Mouse (Mus musculus) G1E (cell line): ENCODE data around the gene Iqch.

ENCODE experiments used
- CTCF ChIP-seq: IDR thresholded peaks from 2 replicates; pipeline ENCODE4 v1.5.1; 2012; ENCODE audit warnings: low read depth, low read length, inconsistent platforms, mixed read lengths
- GATA1 ChIP-seq: IDR thresholded peaks from 2 replicates; pipeline ENCODE4 v1.6.1; 2012; ENCODE audit warnings: borderline replicate concordance, low read length, inconsistent platforms, mixed read lengths
- POLR2AphosphoS5 ChIP-seq: IDR thresholded peaks from 2 replicates; pipeline ENCODE4 v1.6.1; 2012; ENCODE audit warnings: low read depth, low read length, inconsistent platforms; ENCODE audit not compliant: insufficient replicate concordance

DNA sequence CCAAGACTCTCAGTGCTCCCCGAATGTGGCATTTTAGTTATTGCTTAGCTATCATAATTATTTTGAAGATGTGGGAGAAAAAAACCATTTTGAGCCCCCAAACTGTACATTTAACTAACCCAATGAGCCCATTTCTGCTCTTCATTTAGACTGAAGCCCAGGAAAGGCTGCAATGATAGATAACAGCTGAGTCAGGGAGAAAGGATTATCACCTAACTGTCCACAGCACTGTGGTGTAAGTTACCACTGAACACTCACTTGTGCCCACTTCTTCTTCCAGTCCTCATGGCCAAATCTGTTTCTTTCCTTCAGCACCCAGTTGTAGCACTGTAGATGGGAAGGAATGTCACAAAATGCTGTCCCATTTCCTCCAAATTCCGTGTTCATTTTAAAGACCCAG lies 106.5 kb downstream of the Iqch start:
- no peak for TF ChIP-seq POLR2AphosphoS5
- no peak for TF ChIP-seq CTCF
- TF ChIP-seq GATA1: no peak
